Mouse (Mus musculus) spleen, adult 2 months (tissue): ENCODE measurements around the gene Zbtb20. TPM values are rescaled to one million over a fixed set of nuclear protein-coding genes. Genes with fewer than 3 reads are reported as not detected.

Experiments
- DNase-seq, 2 experiments: peaks; one replicate each; pipeline versions ENCODE4 v3.0.0 to v3.0.0-alpha.2; 2012 to 2021; ENCODE audit warnings: low spot score in 2 of 2, low read depth in 1 of 2
- H3K27ac ChIP-seq: fragments of 200-500 bp; 2 replicates; pipeline ENCODE4 v1.5.1; 2012; ENCODE audit warnings: low read length, inconsistent platforms; ENCODE audit not compliant: insufficient read depth
- H3K27me3 ChIP-seq: fragments of 200-500 bp; 2 replicates; pipeline ENCODE4 v1.6.1; 2012; ENCODE audit warnings: mild to moderate bottlenecking, moderate library complexity, low read length, inconsistent platforms; ENCODE audit not compliant: control insufficient read depth, insufficient read depth
- H3K36me3 ChIP-seq: fragments of 200-500 bp; 2 replicates; pipeline ENCODE4 v1.6.1; 2012; ENCODE audit warnings: mild to moderate bottlenecking, low read length, inconsistent platforms; ENCODE audit not compliant: control insufficient read depth, insufficient read depth
- H3K4me1 ChIP-seq: fragments of 200-500 bp; 2 replicates; pipeline ENCODE4 v1.6.1; 2011; ENCODE audit warnings: inconsistent platforms; ENCODE audit not compliant: control insufficient read depth, insufficient read depth, insufficient read length
- H3K4me3 ChIP-seq: fragments of 200-500 bp; 2 replicates; pipeline ENCODE4 v1.5.1; 2011; ENCODE audit warnings: mild to moderate bottlenecking, inconsistent platforms; ENCODE audit not compliant: insufficient read depth, insufficient read length; ENCODE audit errors: extremely low read depth
- CTCF ChIP-seq: fragments of 200-500 bp; IDR thresholded peaks from 2 replicates; pipeline ENCODE4 v1.5.1; 2011; ENCODE audit warnings: mild to moderate bottlenecking, inconsistent platforms; ENCODE audit not compliant: insufficient read depth, insufficient read length, insufficient replicate concordance; ENCODE audit errors: extremely low read depth
- POLR2A ChIP-seq: fragments of 200-500 bp; IDR thresholded peaks from 2 replicates; pipeline ENCODE4 v1.6.1; 2011; ENCODE audit warnings: low read depth, low read length, inconsistent platforms
- WGBS: fragments of 180-500 bp; shearing (Covaris S2); methylation state at CpG from one replicate; pipeline ENCODE4 v1.1.7; 2018; 5-methylcytosine and 5-hydroxymethylcytosine counted together
- polyA plus RNA-seq: library from polyadenylated mRNA; depleted of rRNA; stranded (reverse); fragments of >200 nt; gene quantifications from 2 replicates; pipeline ENCODE4 v1.2.3, GENCODE M21; 2012

The Zbtb20 gene
- polyA plus RNA-seq, 1 experiment: 8.6 TPM

- 84% methylated on average over 7 of the region's 7 CpGs for WGBS
- no peak for DNase-seq
- H3K4me1 ChIP-seq: no peaks in the 10 kb centered on the region
These were observed 507.6 kb downstream of the Zbtb20 start for GRCm38 (mm10) chr16:43383149-43383740.

DNA sequence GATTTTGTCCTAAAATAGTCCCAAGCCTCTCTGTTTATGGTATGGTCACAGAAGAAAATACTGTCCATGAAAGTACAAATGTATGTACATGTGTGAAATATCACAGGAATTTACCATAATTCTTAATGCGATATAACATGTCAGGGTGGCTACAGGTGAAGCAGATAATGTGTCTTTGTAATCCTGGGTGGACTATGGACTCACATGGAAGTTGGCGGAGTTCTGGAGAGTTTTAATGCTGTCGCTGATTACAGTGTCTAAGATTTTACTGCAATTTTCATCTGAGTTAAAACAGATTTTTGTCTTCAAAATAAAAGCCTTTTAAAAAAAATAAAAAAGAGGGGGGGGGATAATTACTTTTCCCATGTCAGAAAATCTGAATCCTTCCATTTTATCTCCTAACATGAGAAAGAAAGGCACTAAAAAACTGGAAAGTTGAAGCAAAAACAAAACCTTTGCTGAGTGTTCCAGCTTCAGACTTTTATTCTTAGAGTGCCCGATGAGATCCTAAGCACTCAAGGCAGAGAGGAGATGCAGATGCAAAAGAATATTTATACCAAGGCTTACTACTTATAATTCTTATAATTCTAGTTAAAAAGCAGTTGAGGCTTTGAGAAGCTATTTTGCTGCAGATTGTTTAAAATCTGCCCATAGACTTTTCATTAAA lies 509.4 kb downstream of the Zbtb20 start:
- Histone ChIP-seq H3K27me3 (no peaks in the 10 kb centered on the region), H3K4me3 (no peak overlapping the region), H3K4me1 (no peaks in the 10 kb centered on the region), H3K27ac (no peak overlapping the region), H3K36me3 (no peaks in the 10 kb centered on the region)
- TF ChIP-seq CTCF (no peak), POLR2A (no peak)
- 93% methylated on average over 4 of the region's 4 CpGs for WGBS
- no peak for DNase-seq

More at GRCm38 (mm10) chr16:43383149-43383740, 507.6 kb downstream of the Zbtb20 start:
- Histone ChIP-seq H3K36me3 (no peaks in the 10 kb centered on the region), H3K4me3 (no peak overlapping the region), H3K27me3 (no peaks in the 10 kb centered on the region), H3K27ac (no peak overlapping the region)
- TF ChIP-seq CTCF (no peak), POLR2A (no peak)

- no peak for DNase-seq
- Histone ChIP-seq H3K27ac (no peak overlapping the region), H3K4me1 (no peaks in the 10 kb centered on the region), H3K27me3 (no peaks in the 10 kb centered on the region), H3K36me3 (no peaks in the 10 kb centered on the region), H3K4me3 (no peak overlapping the region)
- TF ChIP-seq CTCF (no peak), POLR2A (no peak)
- WGBS: 83% methylated on average over 5 of the region's 5 CpGs
These were observed 510.0 kb downstream of the Zbtb20 start for GRCm38 (mm10) chr16:43385620-43386210.

DNA sequence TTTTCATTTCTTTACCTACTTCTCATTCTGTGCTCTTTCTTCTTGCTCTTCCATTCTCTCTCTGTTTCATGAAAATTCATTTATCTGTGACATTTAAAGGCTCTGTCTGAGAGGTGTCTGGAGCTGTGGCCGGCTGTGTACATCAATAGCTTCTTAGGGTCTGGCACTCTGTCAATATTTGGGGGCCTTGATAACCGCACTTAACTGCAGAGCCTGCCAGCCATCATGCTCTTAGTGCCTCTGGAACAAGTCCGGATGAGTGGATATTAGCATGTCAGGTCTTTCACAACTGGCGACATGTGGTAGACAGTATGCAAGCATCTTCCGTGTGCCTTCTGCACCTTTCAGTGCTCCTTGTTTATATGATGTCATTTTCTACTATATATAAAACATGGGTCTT lies 510.7 kb downstream of the Zbtb20 start:
- no peaks in the 10 kb centered on the region for H3K4me1 ChIP-seq
- TF ChIP-seq CTCF: no peak
- no peak for TF ChIP-seq POLR2A
- 91% methylated on average over 5 of the region's 5 CpGs for WGBS
- no peaks in the 10 kb centered on the region for H3K27me3 ChIP-seq
- no peak overlapping the region for H3K27ac ChIP-seq
- H3K36me3 ChIP-seq: no peaks in the 10 kb centered on the region
- no peak overlapping the region for H3K4me3 ChIP-seq
- DNase-seq: no peak

- no peak overlapping the region for H3K27ac ChIP-seq
- TF ChIP-seq CTCF: no peak
- no peak for TF ChIP-seq POLR2A
- DNase-seq: no peak
- no peaks in the 10 kb centered on the region for H3K4me1 ChIP-seq
- WGBS: 97% methylated on average over 5 of the region's 5 CpGs
- H3K27me3 ChIP-seq: no peaks in the 10 kb centered on the region
- H3K4me3 ChIP-seq: no peak overlapping the region
- H3K36me3 ChIP-seq: no peaks in the 10 kb centered on the region
These were observed 512.7 kb downstream of the Zbtb20 start for GRCm38 (mm10) chr16:43388389-43388788.

DNA sequence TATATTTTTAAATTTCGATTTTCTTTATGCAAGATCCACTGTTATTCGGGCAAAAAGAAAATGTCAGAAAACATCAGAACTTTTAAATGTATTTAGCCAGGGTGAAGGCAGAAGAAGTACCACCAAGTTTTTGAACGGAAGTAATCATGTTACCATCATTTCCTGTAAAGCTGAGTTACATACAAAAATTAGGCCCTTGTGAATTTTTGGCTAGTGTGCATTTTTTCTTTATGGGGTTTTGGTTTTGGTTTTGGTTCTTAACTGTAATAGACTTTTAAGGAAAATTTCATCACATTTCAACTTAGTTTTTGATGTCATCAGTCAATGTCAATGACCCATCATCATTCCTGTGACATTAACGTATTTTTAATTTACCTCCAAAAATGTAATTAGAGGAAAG lies 514.7 kb downstream of the Zbtb20 start:
- H3K27ac ChIP-seq: no peak overlapping the region
- no peaks in the 10 kb centered on the region for H3K27me3 ChIP-seq
- no peaks in the 10 kb centered on the region for H3K36me3 ChIP-seq
- no peaks in the 10 kb centered on the region for H3K4me1 ChIP-seq
- WGBS: 71% methylated on average over 4 of the region's 4 CpGs
- no peak overlapping the region for H3K4me3 ChIP-seq
- TF ChIP-seq CTCF (no peak), POLR2A (no peak)
- DNase-seq: no peak

DNA sequence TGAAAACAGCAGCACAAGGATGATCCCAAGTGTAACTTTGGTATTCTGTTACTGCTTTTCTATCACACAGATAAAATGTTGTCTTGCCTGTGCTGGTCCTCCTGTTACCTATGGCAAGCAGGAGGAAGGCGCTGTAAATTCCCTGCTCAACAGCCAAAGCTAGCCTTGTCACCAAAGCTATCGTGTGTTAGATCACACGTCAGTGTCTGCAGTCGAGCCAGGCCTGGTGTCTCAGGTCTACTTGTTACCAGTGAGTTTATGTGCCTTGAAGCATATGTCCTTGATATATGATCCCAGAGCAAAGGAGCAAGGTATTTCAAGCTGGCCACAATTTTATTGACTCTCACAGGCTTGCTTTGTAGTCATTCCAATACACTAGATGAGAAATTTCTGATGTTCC lies 517.7 kb downstream of the Zbtb20 start:
- H3K4me3 ChIP-seq: no peak overlapping the region
- H3K27ac ChIP-seq: no peak overlapping the region
- no peaks in the 10 kb centered on the region for H3K36me3 ChIP-seq
- no peaks in the 10 kb centered on the region for H3K4me1 ChIP-seq
- TF ChIP-seq CTCF (no peak), POLR2A (no peak)
- 94% methylated on average over 4 of the region's 4 CpGs for WGBS
- no peaks in the 10 kb centered on the region for H3K27me3 ChIP-seq
- DNase-seq: no peak
